ENCODE assay signal across 8 mouse cellular contexts in genomic region chr8:9770999-9771605, GRCm38 (mm10). TPM values are rescaled to one million over a fixed set of nuclear protein-coding genes. Genes with fewer than 3 reads are reported as not detected.
DNase-seq lines count a peak whose midpoint lies in the region; ATAC-seq and TF ChIP-seq lines count a peak whose summit lies in the region.

TSS of gene Fam155a (minus strand) at chr8:9771161.

- peaks cover 31% of the 10 kb centered on the region for H3K27me3 ChIP-seq in megakaryocyte, embryonic 14.5 days (replicated peaks)
- peaks cover 18% of the 10 kb centered on the region for H3K27me3 ChIP-seq in embryonic facial prominence, embryonic 11.5 days (ENCODE audit: control insufficient read depth, insufficient read depth, low read length)
- H3K27me3 ChIP-seq in hindbrain, embryonic 16.5 days (replicated peaks; ENCODE audit: control insufficient read depth, insufficient read depth, low read length), result 0 out of 2 replicates have a peak, but pooled peaks cover 3% of the 10 kb centered on the region
- H3K27me3 ChIP-seq in limb, embryonic 13.5 days, result peaks cover 66% of the 10 kb centered on the region
- peaks cover 18% of the 10 kb centered on the region for H3K27me3 ChIP-seq in small intestine, adult 2 months (ENCODE audit: control insufficient read depth, insufficient read depth, low read length)

- peak; percentile 13 for DNase-seq in embryonic facial prominence, embryonic 11.5 days (ENCODE audit: low spot score)
- no peak for DNase-seq in urinary bladder, postnatal 14 days (ENCODE audit: low spot score)
- DNase-seq in thymus, postnatal 25 days, result no peak

- TF ChIP-seq POLR2A in small intestine, adult 2 months (IDR thresholded peaks at IDR 0.05; ENCODE audit: low read depth, low read length), result no peak

- H3K9me3 ChIP-seq in megakaryocyte, embryonic 14.5 days, result peaks cover 21% of the 10 kb centered on the region
- no peaks in the 10 kb centered on the region for H3K9me3 ChIP-seq in embryonic facial prominence, embryonic 11.5 days (replicated peaks; ENCODE audit: control insufficient read depth, low read length)
- H3K9me3 ChIP-seq in hindbrain, embryonic 16.5 days (ENCODE audit: control insufficient read depth, low read length), result no peaks in the 10 kb centered on the region
- H3K9me3 ChIP-seq in limb, embryonic 13.5 days, result no peaks in the 10 kb centered on the region

- no peaks in the 10 kb centered on the region for H3K4me1 ChIP-seq in megakaryocyte, embryonic 14.5 days
- peaks cover 5% of the 10 kb centered on the region; the same call in 1 of the 2 replicates for H3K4me1 ChIP-seq in embryonic facial prominence, embryonic 11.5 days (ENCODE audit: control insufficient read depth, insufficient read depth, low read length)
- H3K4me1 ChIP-seq in hindbrain, embryonic 16.5 days (ENCODE audit: control insufficient read depth, insufficient read depth, low read depth, low read length), result peaks cover 7% of the 10 kb centered on the region
- peaks cover 20% of the 10 kb centered on the region for H3K4me1 ChIP-seq in limb, embryonic 13.5 days
- H3K4me1 ChIP-seq in small intestine, adult 2 months (ENCODE audit: control insufficient read depth, insufficient read depth, insufficient read length, low read length), result no peaks in the 10 kb centered on the region

- peak within 1 kb of the TSS; percentile 32; the same call in 1 of the 2 replicates for H3K9ac ChIP-seq in embryonic facial prominence, embryonic 11.5 days (replicated peaks; ENCODE audit: low read length)
- H3K9ac ChIP-seq in hindbrain, embryonic 16.5 days (ENCODE audit: low read depth, low read length), result peak within 1 kb of the TSS; percentile 81
- H3K9ac ChIP-seq in limb, embryonic 13.5 days, result peak within 1 kb of the TSS; percentile 43

- no peaks in the 10 kb centered on the region for H3K36me3 ChIP-seq in megakaryocyte, embryonic 14.5 days (replicated peaks; ENCODE audit: low read length)
- no peaks in the 10 kb centered on the region for H3K36me3 ChIP-seq in embryonic facial prominence, embryonic 11.5 days (replicated peaks; ENCODE audit: control insufficient read depth, insufficient read depth, low read depth, low read length)
- no peaks in the 10 kb centered on the region for H3K36me3 ChIP-seq in hindbrain, embryonic 16.5 days (ENCODE audit: control insufficient read depth, insufficient read depth, low read length)
- H3K36me3 ChIP-seq in limb, embryonic 13.5 days, result no peaks in the 10 kb centered on the region
- H3K36me3 ChIP-seq in small intestine, adult 2 months (ENCODE audit: control insufficient read depth, insufficient read depth, low read length), result no peaks in the 10 kb centered on the region

- TF ChIP-seq CTCF in small intestine, adult 2 months (IDR thresholded peaks at IDR 0.05; ENCODE audit: extremely low read depth, insufficient read length, insufficient replicate concordance, low read depth, low read length), result no peak

- no peak for ATAC-seq in megakaryocyte, adult 5-6 weeks (ENCODE audit: poor library complexity, severe bottlenecking)
- peak; percentile 60 for ATAC-seq in embryonic facial prominence, embryonic 11.5 days (replicated peaks; ENCODE audit: insufficient number of reproducible peaks, low FRiP score, low TSS enrichment, low read depth)
- peak; percentile 81 for ATAC-seq in hindbrain, embryonic 16.5 days
- ATAC-seq in limb, embryonic 13.5 days (ENCODE audit: low FRiP score, low read depth), result no peak

- peak within 1 kb of the TSS; percentile 65 for H3K4me3 ChIP-seq in megakaryocyte, embryonic 14.5 days (replicated peaks)
- H3K4me3 ChIP-seq in embryonic facial prominence, embryonic 11.5 days (ENCODE audit: low read depth, low read length), result peak within 1 kb of the TSS; percentile 50
- peak within 1 kb of the TSS; percentile 68 for H3K4me3 ChIP-seq in hindbrain, embryonic 16.5 days (ENCODE audit: low read length)
- H3K4me3 ChIP-seq in limb, embryonic 13.5 days, result peak within 1 kb of the TSS; percentile 54
- H3K4me3 ChIP-seq in small intestine, adult 2 months (ENCODE audit: low read depth, low read length), result peak within 1 kb of the TSS; percentile 21; the same call in 1 of the 2 replicates

- peak within 1 kb of the TSS; percentile 92 for H3K4me2 ChIP-seq in embryonic facial prominence, embryonic 11.5 days (ENCODE audit: low read depth, low read length)
- H3K4me2 ChIP-seq in hindbrain, embryonic 16.5 days (ENCODE audit: low read length), result peak within 1 kb of the TSS; percentile 88
- H3K4me2 ChIP-seq in limb, embryonic 13.5 days (replicated peaks), result peak within 1 kb of the TSS; percentile 82

- no peak within 1 kb of the TSS for H3K27ac ChIP-seq in embryonic facial prominence, embryonic 11.5 days (replicated peaks; ENCODE audit: low read depth, low read length)
- peak within 1 kb of the TSS; percentile 93 for H3K27ac ChIP-seq in hindbrain, embryonic 16.5 days (ENCODE audit: low read depth, low read length)
- H3K27ac ChIP-seq in limb, embryonic 13.5 days, result no peak within 1 kb of the TSS
- no peak within 1 kb of the TSS for H3K27ac ChIP-seq in small intestine, adult 2 months (ENCODE audit: insufficient read depth, low read depth, low read length)

- WGBS in embryonic facial prominence, embryonic 11.5 days, result under 1% methylated on average over 16 of the region's 29 CpGs
- under 1% methylated on average over 23 of the region's 29 CpGs for WGBS in hindbrain, embryonic 16.5 days
- WGBS in limb, embryonic 13.5 days, result 0% methylated on average over 20 of the region's 29 CpGs
- WGBS in small intestine, adult 2 months, result 3% methylated on average over 29 of the region's 29 CpGs

RNA-seq across cellular contexts. Expression of gene Fam155a, which starts in this region (rescaled TPM):
- polyA plus RNA-seq in megakaryocyte, embryonic 14.5 days (2012; ENCODE audit: insufficient read depth, low replicate concordance), result 0.10 TPM in 1 of 2 replicates, not detected in the other
- total RNA-seq in megakaryocyte, adult 5-6 weeks (2015), result not detected in 2 replicates
- not detected in 2 replicates for total RNA-seq in megakaryocyte, adult 5-6 weeks (2017)
- 0.83 and 1.1 TPM in 2 replicates for polyA plus RNA-seq in embryonic facial prominence, embryonic 11.5 days (2014; fragmentation: Nextera tagmentation; extraction: Ambion mirVana)
- polyA plus RNA-seq in hindbrain, embryonic 16.5 days (2015; fragmentation: Nextera tagmentation; extraction: Ambion mirVana), result 25.7 and 30.3 TPM in 2 replicates
- 0.89 and 1.7 TPM in 2 replicates for polyA plus RNA-seq in limb, embryonic 13.5 days (2015; fragmentation: Nextera tagmentation; extraction: Ambion mirVana)
- polyA plus RNA-seq in small intestine, adult 2 months (2012; rRNA removed), result 0.11 and 0.37 TPM in 2 replicates

Comparison
In these comparisons a context has a peak if more than half of its experiments do, and no peak if none do; other contexts are left out.
1. RNA of gene Fam155a (polyA plus RNA-seq): 25.7 to 30.3 TPM in hindbrain, embryonic 16.5 days; 0.89 to 1.7 TPM in limb, embryonic 13.5 days, 0.83 to 1.1 TPM in embryonic facial prominence, embryonic 11.5 days, 0.11 to 0.37 TPM in small intestine, adult 2 months and 0.10 TPM in megakaryocyte, embryonic 14.5 days; every median in the first group is over 10 times any median in the second.
2. ATAC-seq: peak in embryonic facial prominence, embryonic 11.5 days (single experiment) and hindbrain, embryonic 16.5 days (single experiment); none in megakaryocyte, adult 5-6 weeks (single experiment) and limb, embryonic 13.5 days (single experiment).
3. Peak in every context shown above with its lines, with median percentiles within 50 percentile points of each other: H3K4me3 ChIP-seq, H3K4me2 ChIP-seq and H3K9ac ChIP-seq.